Mouse (Mus musculus) cerebellum, adult 11 months (tissue): ENCODE data around the gene Gon4l.

Experiments used
- DNase-seq: peaks from one replicate; pipeline ENCODE4 v3.0.0; 2022

The Gon4l gene

DNA sequence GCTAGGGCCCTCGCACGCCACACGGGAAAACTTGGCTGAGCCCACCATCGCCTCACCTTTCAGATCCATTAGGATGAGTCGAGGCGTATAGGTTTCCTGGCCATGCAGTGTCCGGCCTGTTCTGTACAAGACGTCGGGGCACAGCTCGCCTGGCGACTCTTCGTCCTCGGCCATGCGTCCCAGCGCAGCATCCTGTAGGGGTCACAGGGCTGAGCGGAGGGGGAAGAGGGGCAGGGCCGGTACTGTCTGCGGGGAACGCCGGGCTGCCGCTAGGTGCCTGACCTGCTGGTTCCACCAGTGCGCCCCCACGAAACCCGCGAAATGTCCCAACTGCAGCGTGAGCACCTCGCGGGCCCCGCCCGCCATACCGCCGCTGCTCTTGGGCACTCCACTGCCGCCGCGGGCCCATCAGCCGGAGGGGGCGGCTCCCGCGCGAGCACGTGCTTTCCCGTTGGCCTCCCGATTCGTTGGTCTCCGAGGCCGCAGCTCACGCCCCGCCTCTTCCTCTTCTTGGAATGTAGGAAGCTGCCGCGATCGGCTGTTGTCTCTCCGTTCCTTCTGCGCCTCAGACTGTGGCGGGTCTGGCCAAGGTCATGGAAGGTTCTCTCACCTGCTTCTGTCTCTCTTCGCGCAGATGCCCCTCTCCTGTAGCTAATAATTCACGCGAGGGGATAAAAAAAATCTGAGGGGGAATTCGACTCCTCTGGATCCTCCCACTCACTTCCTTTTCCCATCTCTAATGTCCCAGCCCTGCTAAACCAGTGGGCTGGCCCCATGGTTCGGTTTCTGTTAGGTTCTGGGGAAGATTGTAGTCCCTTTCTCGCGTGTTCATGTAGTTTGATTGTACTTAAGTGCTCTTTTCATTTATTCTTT, 78.7 kb downstream of the Gon4l start, which contains the start of gene Msto1:
Msto1 (minus strand) TSS at position 489 of the 873 bp plus-strand sequence.
- peak; percentile 87 for DNase-seq

DNA sequence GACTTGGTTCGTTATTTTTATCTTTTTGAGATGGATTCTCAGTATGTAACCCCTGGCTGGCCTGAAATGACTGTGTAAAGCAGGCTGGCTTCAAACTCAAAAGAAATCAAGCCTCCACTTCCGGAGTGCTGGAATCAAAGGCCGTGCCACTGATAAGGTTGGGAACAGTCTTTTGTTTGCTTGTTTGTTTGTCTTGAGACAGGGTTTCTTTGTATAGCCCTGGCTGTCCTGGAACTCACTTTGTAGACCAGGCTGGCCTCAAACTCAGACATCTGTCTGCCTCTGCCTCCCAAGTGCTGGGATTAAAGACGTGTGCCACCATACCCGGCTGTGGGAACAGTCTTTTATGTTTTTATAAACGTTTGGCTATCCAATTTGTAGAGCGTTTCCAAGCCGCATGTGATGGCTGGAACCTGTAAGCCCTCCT, 79.4 kb downstream of the Gon4l start:
- DNase-seq = no peak

DNA sequence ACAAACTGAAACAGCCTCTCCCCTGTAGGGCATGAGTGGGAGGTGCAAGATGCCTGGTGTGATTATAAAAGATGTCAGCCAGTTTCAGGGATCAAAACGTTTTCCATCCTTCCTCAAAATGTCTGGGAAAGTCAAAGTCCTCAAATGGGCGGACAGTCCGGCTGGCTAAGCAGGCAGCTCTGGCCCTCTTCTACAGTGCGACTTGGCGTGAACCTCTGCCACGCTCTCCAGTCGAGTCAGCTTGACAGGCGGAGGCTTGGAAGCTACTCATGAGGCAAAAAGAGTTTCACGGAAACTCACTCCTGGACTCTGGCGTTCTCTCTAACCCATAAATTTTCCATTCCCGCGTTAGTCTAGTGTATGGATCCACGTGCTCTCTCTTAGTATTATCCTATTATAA, 84.0 kb downstream of the Gon4l start:
- no peak for DNase-seq

DNA sequence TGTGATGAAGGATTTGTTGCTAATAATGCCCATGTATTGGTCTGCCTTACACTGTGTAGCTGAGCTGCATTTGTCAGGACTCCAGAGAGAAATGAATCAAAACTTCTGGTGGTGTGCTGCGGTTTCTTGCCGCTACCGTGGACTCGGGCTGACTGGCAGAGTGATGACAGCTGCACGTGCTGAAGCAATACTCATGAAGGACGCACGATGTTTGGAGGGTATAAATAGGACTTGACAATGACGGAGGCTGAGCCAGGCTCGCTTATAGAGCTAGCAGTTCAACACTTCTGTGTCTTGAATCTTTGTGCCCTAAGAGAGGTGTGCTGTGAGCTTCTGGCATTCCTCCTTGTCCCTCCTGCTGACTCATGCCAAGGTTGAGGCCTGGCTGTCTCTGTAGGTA, 86.4 kb downstream of the Gon4l start:
- no peak for DNase-seq

DNA sequence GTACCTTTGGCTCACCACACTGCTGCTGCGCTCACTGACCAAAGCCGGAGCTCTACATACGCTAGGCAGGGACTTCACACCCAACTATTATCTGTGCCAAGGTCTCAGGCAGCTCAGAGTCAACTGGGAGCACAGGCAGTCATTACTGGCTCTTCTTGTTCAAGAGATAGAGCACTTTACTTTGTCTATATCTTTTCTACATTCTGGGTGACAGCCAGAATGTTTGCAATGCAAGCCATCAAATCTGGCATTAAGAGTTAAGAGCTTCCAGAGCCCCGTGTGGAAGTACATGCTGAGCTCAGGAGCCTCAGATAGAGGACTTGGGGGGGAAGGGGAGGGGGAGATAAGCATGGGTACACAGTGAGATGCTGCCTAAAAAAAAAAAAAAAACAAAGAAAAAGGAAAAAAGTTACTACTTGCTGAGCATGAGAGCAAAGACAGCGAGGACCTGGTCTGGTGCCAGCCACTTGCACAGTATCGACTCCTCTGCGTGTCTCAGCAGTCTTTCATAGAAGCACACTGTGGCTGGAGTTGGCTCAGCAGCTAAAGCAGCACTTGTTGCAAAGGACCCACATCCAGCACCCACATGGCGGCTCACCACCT, 89.1 kb downstream of the Gon4l start:
- DNase-seq = no peak

DNA sequence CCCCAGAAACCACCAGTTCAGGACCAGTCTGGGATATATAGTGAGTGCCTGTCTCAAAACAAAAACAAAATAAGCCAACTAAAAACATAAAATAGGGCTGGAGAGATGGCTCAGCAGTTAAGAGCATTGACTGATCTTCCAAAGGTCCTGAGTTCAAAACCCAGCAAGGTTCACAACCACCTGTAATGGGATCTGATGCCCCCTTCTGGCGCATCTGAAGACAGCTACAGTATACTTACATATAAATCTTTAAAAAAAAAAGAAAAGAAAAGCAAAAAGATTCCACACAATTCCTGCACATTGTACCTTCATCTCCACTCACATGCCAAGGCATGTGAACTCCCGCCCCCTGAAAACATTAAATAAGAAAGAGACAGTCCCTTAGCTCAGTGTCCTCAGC, 90.6 kb downstream of the Gon4l start:
- no peak for DNase-seq

DNA sequence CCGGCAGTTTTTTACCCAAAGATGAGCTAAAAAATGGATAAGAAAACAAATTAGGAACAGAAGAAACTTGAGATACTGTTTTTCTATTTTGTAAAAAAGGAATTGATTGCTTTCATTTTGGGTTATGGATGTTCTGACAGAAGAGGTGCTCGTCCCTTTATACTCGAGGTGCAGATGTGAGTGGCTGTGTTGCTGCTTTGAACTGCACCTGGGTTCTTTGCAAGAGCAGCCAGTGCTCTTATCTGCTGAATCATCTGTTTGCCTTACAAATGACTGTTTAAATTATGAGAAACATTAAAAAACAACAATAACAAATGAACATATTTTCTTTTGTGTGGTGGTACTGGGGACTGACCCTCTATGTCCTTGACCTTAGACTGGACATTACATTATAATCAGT, 94.5 kb downstream of the Gon4l start:
- DNase-seq = no peak

DNA sequence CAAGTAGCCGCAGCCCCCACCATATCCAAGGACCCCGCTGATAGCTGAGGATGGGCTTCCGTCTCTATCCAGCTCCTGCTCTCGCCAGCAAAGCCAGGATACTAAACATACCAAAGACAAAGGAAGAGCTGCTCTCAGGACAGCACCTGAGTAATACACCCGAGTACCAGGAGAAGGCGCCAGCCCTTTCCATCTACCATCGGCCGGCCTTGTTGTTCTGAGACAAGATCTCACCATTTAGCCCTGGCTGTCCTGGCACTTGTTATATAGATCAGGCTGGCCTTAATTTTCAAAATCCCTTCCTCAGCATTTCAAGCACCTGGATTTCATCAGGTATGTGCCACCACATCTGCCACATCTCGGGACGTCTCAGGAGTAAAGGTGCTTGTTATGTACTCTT, 104.0 kb downstream of the Gon4l start:
- DNase-seq = no peak

DNA sequence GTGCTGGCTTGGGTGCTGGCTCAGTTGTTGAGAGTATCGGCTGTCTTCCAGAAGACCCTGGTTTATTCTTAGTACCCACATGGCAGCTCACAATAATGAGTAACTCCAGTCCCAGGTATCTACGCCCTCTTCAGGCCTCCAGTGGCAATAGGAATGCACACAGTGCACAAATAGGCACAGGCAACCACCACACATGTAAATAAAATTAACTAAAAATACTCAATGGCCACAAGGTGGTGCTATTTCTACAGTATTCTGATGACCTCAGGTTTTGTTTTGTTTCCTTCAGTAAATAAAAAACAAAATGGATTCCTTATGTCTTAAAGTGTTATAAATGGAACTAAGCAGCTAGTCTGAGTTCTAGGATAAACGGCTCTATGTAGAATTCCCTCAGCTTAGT, 104.7 kb downstream of the Gon4l start:
- DNase-seq = no peak

DNA sequence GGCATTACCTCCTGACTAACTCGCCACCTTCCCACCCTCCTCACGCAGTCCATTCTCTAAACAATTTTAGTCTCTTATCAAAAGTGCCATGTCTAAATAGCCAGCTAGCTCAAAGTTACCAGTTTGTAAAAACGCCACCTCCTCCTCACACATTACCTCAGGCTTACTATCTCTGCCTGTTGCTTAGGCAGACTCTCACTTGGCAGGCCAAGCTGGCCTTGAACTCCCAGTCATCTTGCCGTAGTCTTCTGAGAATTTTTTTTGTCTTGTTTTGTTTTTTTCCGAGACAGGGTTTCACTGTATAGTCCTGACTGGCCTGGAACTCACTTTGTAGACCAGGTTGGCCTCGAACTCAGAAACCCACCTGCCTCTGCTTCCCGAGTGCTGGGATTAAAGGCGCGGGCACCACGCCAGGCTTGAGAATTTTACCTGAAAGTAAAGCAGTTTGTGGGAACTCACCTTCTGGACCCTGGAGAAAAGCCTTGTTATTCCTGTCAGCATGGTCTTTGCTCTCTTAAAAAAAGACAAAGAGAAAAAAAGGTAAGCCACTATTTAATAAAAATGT, 107.4 kb downstream of the Gon4l start:
- no peak for DNase-seq

DNA sequence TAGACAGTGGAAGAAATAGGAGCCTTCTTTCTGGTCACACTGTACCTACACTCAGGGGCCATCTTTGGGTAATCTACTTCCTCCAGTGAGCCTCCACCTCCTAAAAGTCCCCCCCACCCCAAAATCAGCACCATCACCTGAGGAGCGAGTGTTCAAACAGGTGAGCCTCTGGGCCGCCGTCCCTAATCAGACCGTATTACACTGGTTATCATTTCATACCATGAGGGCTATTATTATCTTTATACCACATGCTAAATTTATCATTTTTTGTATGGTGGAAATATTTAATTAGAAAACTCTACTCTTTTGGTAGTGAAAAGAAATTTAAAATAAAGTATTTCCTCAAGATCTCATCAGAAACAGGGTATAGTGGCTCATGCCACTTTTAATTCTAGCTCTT, 109.1 kb downstream of the Gon4l start:
- DNase-seq = no peak

DNA sequence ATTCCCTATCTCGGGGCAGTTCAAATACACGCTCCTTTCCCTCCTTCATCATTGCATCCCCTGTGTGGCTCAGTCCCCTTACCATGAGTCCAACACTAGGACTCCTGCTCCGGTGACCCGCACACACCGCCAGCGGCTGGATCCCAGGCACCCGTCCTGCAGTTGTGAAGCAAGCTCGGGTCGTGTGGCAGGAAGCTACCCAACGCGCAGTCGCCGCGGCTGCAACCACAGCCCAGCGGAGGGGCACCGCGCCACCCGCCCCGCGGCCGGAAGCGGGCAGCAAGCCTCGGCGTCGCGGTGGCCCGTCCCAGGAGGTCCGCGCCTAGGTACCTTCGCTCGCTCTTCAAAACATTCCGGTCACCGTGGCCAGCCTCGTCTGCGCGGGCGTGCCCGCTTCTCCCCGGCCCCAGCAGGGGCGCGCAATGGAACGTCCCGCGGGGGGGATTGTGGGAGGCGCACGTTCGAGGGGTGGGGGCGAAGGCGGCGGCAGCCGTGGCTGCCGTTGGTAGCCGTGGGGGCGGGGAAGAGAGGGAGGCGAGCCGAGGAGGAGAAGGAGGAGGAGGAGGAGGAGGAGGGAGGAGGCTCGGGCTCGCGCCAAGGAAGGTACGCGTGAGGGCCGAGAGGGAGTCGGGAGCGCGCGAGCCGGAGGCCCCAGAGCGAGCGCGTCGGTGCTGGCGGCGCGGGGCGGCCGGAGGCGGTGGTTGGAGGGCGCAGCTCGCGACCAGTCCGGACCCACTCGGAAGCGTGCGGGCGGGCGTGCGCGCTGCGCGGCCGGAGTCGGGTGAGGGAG, 115.0 kb downstream of the Gon4l start:
- DNase-seq = peak; percentile 86

DNA sequence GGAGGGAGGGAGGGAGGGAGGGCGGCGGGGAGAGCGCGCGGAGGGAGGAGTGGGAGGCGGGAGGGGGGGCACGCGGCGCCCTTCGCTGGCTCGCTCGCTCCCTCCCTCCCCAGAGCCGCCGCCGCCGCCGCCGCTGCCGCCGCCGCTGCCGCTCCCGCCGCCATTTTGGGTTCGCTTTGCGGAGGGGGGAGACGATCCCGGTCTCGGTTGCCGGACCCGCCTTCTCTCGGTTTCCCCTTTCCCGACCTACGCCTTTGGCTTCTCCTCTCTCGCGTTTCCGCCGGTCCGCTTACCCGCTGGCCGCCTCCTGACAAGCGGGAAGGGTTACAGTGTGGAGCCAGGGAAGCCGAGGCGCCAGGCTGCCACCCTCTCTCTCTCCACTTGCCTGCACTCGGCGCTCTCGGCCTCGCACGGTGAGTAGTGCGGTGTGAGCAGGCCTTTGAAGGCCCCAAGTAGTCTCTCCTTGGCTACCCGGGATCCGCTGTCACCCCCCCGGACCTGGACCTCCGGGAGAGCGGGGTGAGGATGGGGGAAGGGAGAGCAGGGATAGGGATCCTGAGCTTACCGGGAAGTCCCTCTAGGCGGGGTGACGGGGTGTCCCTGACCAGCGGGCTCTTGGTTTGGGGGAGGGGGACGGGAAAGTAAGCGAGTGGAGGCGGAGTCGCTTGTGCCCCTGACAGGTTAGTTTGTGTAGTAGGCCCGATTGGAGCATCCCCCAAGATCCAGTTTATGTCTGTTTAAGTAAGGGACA, 115.7 kb downstream of the Gon4l start, which contains the start of the genes Ash1l and Dap3:
Ash1l (plus strand) TSS at position 47 of the 751 bp plus-strand sequence.
Dap3 (minus strand) TSS at position 606 of the 751 bp plus-strand sequence.
- peak; percentile 73 for DNase-seq

DNA sequence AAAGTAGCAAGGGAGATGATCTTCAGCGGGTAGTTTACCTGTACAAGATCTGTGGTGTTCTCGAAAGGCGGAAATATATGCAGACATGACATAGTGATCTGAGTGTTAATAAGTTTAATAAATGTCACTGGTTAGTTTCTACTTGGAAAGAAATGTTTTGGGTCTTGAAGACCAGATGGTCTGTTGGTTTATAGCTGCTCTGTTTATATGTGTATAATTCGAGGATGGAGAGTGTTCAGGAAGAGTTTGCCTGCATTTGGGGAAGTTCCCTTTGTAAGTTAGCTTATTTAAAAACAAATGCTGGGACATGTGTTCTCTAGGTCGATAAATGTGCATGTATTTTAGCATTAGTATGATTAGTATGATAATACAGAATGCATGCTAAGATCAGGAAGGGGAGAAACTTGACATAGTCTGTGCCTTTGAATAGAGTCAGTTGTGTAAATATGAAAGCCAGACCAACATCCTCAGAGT, 116.3 kb downstream of the Gon4l start:
- no peak for DNase-seq

DNA sequence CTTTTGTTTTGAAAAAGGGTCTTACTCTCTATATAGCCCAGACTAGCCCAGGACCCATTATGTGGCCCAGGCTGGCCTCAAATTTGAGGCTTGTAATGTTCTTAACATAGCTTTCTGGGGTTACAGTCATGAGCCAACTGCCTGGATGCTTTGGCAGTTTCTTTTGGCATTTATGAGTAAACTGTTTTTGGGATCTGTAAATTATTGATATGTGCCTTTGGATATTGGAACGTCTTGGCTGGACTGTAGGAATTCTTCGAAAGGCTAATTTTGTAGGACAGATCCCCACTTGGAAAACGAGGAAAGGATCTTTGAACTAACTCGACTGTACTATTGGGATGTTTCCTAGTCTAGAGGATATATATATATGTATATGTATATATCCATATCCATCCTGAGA, 118.2 kb downstream of the Gon4l start:
- no peak for DNase-seq

DNA sequence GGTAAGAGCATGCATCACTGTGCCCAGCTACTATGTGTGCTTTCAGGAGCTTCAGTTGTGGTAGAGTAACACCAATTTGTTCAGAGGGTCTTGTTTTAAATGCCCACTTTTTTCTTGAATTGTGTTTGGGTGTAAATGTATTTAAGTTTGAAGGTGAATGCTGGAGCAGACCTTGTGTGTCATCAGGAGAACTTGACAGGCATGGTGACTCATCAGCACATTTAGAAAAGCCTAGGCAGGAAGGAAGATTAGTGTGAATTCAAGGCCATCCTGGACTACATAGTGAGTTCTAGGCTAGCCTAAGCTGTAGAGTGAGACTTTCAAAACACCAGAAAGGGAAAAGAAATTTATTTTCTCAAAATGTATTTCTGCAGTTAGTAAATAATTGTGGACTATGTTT, 118.7 kb downstream of the Gon4l start:
- DNase-seq = no peak
